Mouse (Mus musculus) stomach, embryonic 14.5 days (tissue): ENCODE results near the gene Gm40460. TPM values are rescaled to one million over a fixed set of nuclear protein-coding genes. Genes with fewer than 3 reads are reported as not detected.
"Not testable (repeated sequence)": the region's sequence is repeated elsewhere in the genome, so short reads cannot be mapped to it uniquely, and the experiment has no call there.

ENCODE experiments used
- ATAC-seq: fragments of 200-750 bp; cut with Nextera tagmentation; 2 replicates; pipeline ENCODE4 v1.8.0; 2017; ENCODE audit warnings: low read depth, moderate TSS enrichment; ENCODE audit not compliant: insufficient number of reproducible peaks, insufficient read depth, low FRiP score
- H3K27ac ChIP-seq: fragments of 300-500 bp; sonication (generic); 2 replicates; pipeline ENCODE4 v1.5.1; 2014; ENCODE audit warnings: mild to moderate bottlenecking, low read length, moderate library complexity, mixed read lengths
- H3K27me3 ChIP-seq: fragments of 300-500 bp; sonication (generic); 2 replicates; pipeline ENCODE4 v1.6.1; 2014; ENCODE audit warnings: low read length, control low read depth, mixed read lengths; ENCODE audit not compliant: control insufficient read depth, insufficient read depth
- H3K36me3 ChIP-seq: fragments of 300-500 bp; sonication (generic); 2 replicates; pipeline ENCODE4 v1.6.1; 2014; ENCODE audit warnings: mild to moderate bottlenecking, control low read depth, low read length, moderate library complexity, mixed read lengths; ENCODE audit not compliant: control insufficient read depth, insufficient read depth
- H3K4me1 ChIP-seq: fragments of 300-500 bp; sonication (generic); 2 replicates; pipeline ENCODE4 v1.6.1; 2014; ENCODE audit warnings: low read length, control low read depth, mixed read lengths; ENCODE audit not compliant: control insufficient read depth, insufficient read depth
- H3K4me2 ChIP-seq: fragments of 300-500 bp; sonication (generic); replicated peaks from 2 replicates; pipeline ENCODE4 v1.6.1; 2014; ENCODE audit warnings: low read depth, low read length, control low read depth
- H3K4me3 ChIP-seq: fragments of 300-500 bp; sonication (generic); 2 replicates; pipeline ENCODE4 v1.5.1; 2014; ENCODE audit warnings: low read depth, low read length, control low read depth
- H3K9ac ChIP-seq: fragments of 300-500 bp; sonication (generic); replicated peaks from 2 replicates; pipeline ENCODE4 v1.6.1; 2014; ENCODE audit warnings: low read depth, mild to moderate bottlenecking, control low read depth, low read length, moderate library complexity, mixed read lengths
- H3K9me3 ChIP-seq: fragments of 300-500 bp; sonication (generic); 2 replicates; pipeline ENCODE4 v1.6.1; 2016; ENCODE audit warnings: low read depth, low read length, control low read depth; ENCODE audit not compliant: control insufficient read depth
- WGBS: fragments of 180-500 bp; shearing (Covaris S2); extraction: QIAGEN DNeasy Blood & Tissue Kit; methylation state at CpG from one replicate; pipeline ENCODE4 v1.1.7; 2014; 5-methylcytosine and 5-hydroxymethylcytosine counted together
- polyA plus RNA-seq: library from polyadenylated mRNA; unstranded; fragments of >200 nt; fragmentation: Nextera tagmentation; extraction: Ambion mirVana; gene quantifications from 2 replicates; pipeline ENCODE4 v1.2.1, GENCODE M21; 2014

Gm40460 gene
- polyA plus RNA-seq, 1 experiment from 2014 or later: not detected

DNA sequence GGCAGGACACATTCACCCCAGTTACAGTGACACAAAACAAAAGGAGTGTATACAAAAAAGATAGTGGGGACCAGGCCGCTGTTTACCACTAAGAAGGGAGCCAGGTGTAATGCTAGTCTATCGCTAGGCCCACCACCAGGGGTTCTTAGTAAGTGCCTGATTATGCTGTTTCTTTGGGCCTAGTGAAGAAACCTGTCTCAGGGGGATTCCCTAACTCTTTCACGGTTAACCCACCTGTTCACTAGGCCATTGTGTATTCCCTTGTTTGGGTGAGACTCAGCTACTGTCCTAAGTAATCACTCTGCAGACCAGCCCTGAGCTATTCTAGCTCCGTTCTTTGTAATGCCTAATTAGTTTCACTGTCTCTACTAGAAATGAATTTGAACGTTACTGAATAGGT lies 34.0 kb downstream of the Gm40460 start:
- not testable (repeated sequence) for H3K36me3 ChIP-seq, H3K9me3 ChIP-seq, H3K27ac ChIP-seq, ATAC-seq, H3K4me3 ChIP-seq, H3K9ac ChIP-seq, H3K4me2 ChIP-seq, H3K27me3 ChIP-seq, H3K4me1 ChIP-seq
- 82% methylated on average over 5 of the region's 5 CpGs for WGBS

DNA sequence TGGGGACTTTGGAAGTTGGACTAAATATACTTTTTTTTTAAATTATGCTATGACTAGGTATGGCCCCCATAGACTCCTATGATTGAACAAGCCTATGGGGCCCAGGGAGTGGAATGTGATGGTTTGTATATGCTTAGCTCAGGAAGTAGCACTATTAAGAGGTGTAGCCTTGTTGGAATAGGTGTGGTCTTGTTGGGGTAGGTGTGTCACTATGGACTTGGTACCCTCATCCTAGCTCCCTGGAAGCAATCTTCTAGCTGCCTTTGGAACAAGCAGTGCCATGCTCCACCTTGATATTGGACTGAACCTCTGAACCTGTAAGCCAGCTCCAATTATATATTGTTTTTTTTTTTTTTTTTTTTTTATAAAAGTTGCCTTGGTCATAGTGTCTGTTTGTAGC lies 35.4 kb downstream of the Gm40460 start:
- no peak overlapping the region for H3K27ac ChIP-seq
- ATAC-seq: no peak
- no peak overlapping the region for H3K4me3 ChIP-seq
- H3K4me1 ChIP-seq: no peaks in the 10 kb centered on the region
- H3K9me3 ChIP-seq: no peaks in the 10 kb centered on the region
- H3K27me3 ChIP-seq: no peaks in the 10 kb centered on the region
- no peak overlapping the region for H3K9ac ChIP-seq
- H3K36me3 ChIP-seq: no peaks in the 10 kb centered on the region
- H3K4me2 ChIP-seq: no peak overlapping the region

DNA sequence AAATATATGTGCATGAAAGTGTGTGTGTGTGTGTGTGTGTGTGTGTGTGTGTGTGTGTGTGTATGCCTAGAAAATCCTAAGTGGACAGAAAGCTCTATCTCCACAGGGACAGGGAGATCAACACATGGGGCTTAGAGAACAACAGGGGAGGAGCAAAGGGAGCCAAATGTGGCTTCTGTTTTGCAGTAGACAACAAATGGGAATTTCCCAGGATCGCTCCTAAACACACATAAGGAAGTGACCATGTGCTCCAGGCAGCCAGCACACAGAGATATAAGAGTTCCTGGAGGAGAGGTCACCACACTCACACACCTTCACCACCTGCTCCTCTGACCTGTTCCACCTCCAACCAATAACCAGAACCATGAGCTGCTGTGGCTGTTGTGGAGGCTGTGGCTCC lies 39.8 kb downstream of the Gm40460 start, which contains the start of gene Krtap5-3:
Krtap5-3 (plus strand) TSS at position 301 of the 400 bp plus-strand sequence.
- WGBS: 50% methylated on average over 1 of the region's 1 CpGs
- Histone ChIP-seq H3K9ac (no peak within 1 kb of the TSS), H3K4me3 (no peak within 1 kb of the TSS), H3K36me3 (no peaks in the 10 kb centered on the region), H3K27ac (no peak within 1 kb of the TSS), H3K4me1 (no peaks in the 10 kb centered on the region), H3K27me3 (no peaks in the 10 kb centered on the region), H3K9me3 (no peaks in the 10 kb centered on the region), H3K4me2 (no peak within 1 kb of the TSS)
- no peak for ATAC-seq

DNA sequence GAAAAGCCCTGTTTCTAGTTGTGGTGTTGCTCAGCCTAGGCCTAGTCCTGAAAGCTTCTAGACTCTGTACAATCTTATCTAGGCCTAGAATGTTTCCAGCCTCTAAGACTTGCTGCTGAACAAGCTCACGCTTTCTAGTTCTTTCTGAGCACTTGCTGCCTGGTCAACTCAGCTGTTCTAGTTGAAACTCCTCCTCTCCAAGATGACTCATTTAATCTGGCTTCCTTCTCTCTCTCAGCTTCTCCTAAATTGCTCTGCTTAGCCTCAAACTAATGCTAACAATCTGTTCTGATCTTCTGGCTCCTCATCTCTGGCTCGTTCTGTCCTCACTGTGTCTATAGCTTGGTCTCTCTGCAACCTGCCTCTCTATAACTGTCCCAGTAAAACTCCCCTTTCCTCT lies 42.1 kb downstream of the Gm40460 start:
- Histone ChIP-seq H3K9me3 (peaks cover 2% of the 10 kb centered on the region; the same call in 1 of the 2 replicates), H3K4me3 (no peak overlapping the region), H3K4me1 (no peaks in the 10 kb centered on the region), H3K9ac (no peak overlapping the region), H3K27ac (no peak overlapping the region), H3K4me2 (no peak overlapping the region), H3K36me3 (no peaks in the 10 kb centered on the region), H3K27me3 (no peaks in the 10 kb centered on the region)
- WGBS: 83% methylated on average over 2 of the region's 2 CpGs
- no peak for ATAC-seq

Other genes with a start within 250 kb of the Gm40460 start
- gene Mob2, start 180.0 kb downstream of the Gm40460 start, polyA plus RNA-seq: 66.8 and 68.2 TPM in 2 replicates
- 5.2 and 6.4 TPM in 2 replicates for gene Dusp8, start 145.2 kb downstream of the Gm40460 start, polyA plus RNA-seq
- gene Gm45618, start 120.3 kb downstream of the Gm40460 start, polyA plus RNA-seq: not detected in 2 replicates
- gene Gm39115, start 105.0 kb downstream of the Gm40460 start, polyA plus RNA-seq: not detected in 2 replicates
- gene Gm45337, start 96.5 kb downstream of the Gm40460 start, polyA plus RNA-seq: not detected in 2 replicates
- gene Gm29735, start 84.0 kb downstream of the Gm40460 start, polyA plus RNA-seq: not detected in 2 replicates
- not detected in 2 replicates for gene Gm4553, start 75.3 kb downstream of the Gm40460 start, polyA plus RNA-seq
- not detected in 2 replicates for gene Krtap5-2, start 65.1 kb downstream of the Gm40460 start, polyA plus RNA-seq
- not detected in 2 replicates for gene Gm10153, start 50.7 kb downstream of the Gm40460 start, polyA plus RNA-seq
- not detected in 2 replicates for gene Krtap5-3, start 39.7 kb downstream of the Gm40460 start, polyA plus RNA-seq
- not detected in 2 replicates for gene Gm7579, start 29.2 kb downstream of the Gm40460 start, polyA plus RNA-seq
- not detected in 2 replicates for gene Krtap5-5, start 11.1 kb downstream of the Gm40460 start, polyA plus RNA-seq
- gene Gm2431, start 17.3 kb upstream of the Gm40460 start, polyA plus RNA-seq: not detected in 2 replicates
- not detected in 2 replicates for gene Gm4559, start 33.3 kb upstream of the Gm40460 start, polyA plus RNA-seq
- not detected in 2 replicates for gene Krtap5-1, start 56.0 kb upstream of the Gm40460 start, polyA plus RNA-seq
- gene Krtap5-4, start 62.5 kb upstream of the Gm40460 start, polyA plus RNA-seq: not detected in 2 replicates
- gene Ifitm10, start 132.7 kb upstream of the Gm40460 start, polyA plus RNA-seq: 1.2 and 2.5 TPM in 2 replicates
- not detected in 2 replicates for gene Gm49369, start 141.6 kb upstream of the Gm40460 start, polyA plus RNA-seq
- 267 and 273 TPM in 2 replicates for gene Ctsd, start 147.0 kb upstream of the Gm40460 start, polyA plus RNA-seq
- 4.8 and 6.6 TPM in 2 replicates for gene Syt8, start 193.8 kb upstream of the Gm40460 start, polyA plus RNA-seq
- 4.6 and 5.8 TPM in 2 replicates for gene Tnni2, start 200.7 kb upstream of the Gm40460 start, polyA plus RNA-seq
- gene Lsp1, start 219.7 kb upstream of the Gm40460 start, polyA plus RNA-seq: 194 and 211 TPM in 2 replicates